Mouse (Mus musculus): ENCODE results near the gene Zc3h7b.

- no peak for TF ChIP-seq CTCF (IDR thresholded peaks at IDR 0.05; ENCODE audit: low read depth)
- TF ChIP-seq EP300 (optimal IDR thresholded peaks at IDR 0.05): no peak
These were observed 97.4 kb downstream of the Zc3h7b start for GRCm38 (mm10) chr15:81842275-81842674.
